Mouse (Mus musculus) adrenal gland, postnatal 14 days (tissue): ENCODE measurements around the gene Stard9. TPM values are rescaled to one million over a fixed set of nuclear protein-coding genes. Genes with fewer than 3 reads are reported as not detected.
A peak's percentile ranks its signal among the peaks of the same experiment; 100 is the strongest.

ENCODE experiments used
- DNase-seq: peaks from one replicate; pipeline ENCODE4 v3.0.0; 2021; ENCODE audit warnings: mixed read lengths
- total RNA-seq: library from RNA; stranded (reverse); gene quantifications from 2 replicates; pipeline ENCODE4 v1.2.3, GENCODE M21; 2021

Stard9 gene
- total RNA-seq, 1 experiment from 2014 or later = 14.0 TPM

DNA sequence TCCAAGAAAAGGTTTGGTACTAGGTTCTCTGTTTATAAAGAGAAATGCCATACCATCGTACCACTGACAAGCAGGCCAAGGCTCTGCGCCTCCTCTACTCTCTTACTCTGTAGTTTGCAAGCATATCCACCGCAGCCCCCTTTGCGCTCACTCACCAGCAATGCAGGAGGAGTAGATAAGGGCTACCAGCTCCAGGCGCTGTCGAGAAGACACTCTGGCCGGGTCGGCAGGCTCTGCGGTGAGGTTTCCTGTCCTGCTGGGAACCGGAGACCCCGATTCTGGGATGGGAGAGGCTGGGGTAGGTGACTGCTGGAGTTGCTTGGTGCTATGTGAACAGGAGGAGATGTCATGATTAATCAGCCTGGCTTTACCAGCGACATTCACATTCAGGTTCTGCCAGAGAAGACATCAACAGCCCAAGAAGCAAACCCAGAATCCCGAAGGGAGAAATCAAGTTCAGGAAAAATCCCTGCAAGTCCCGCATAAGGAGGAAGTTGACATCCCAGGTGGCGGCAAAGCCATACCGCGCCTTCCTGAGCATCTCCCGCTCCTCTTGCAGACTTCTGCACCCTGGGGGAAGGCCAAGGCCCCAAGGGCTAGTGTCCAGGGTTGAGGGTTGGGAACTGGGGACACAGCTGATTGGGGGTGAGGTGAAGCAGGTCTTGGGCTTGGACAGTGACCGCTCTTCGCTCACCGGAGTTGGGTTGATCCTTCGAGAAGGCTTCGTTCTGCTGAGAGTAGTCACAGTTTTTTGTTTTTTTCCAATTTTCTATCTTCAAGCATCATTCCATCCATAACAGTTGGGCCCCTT, 101.1 kb downstream of the Stard9 start:
- DNase-seq = peak; percentile 28

DNA sequence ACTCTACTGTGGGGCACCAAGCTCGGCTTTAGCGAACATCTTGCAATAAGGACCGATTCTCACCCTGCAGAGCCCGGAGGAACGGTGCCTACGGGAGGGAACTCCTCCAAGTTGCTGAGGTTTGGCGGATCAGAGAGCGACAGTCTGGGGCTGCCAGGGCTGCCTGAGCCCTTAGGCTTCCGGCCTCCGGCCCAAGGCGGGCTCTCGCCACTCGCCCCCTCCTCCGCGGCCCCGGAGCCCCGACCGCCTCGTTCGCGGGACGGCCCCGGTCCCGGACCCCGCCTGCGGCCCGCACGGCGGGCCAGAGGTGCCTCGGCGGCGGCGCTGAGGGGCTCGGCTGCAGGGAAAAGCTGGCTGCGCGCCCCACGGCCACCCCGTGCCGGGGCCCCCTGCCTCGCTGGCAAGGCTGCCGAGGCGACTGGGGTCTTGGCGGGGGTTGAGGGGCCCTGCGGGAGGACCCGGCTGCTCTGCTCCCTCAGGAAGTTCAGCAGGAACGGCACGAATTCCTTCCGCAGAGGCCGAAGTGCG, 101.8 kb downstream of the Stard9 start:
- peak; percentile 49 for DNase-seq

DNA sequence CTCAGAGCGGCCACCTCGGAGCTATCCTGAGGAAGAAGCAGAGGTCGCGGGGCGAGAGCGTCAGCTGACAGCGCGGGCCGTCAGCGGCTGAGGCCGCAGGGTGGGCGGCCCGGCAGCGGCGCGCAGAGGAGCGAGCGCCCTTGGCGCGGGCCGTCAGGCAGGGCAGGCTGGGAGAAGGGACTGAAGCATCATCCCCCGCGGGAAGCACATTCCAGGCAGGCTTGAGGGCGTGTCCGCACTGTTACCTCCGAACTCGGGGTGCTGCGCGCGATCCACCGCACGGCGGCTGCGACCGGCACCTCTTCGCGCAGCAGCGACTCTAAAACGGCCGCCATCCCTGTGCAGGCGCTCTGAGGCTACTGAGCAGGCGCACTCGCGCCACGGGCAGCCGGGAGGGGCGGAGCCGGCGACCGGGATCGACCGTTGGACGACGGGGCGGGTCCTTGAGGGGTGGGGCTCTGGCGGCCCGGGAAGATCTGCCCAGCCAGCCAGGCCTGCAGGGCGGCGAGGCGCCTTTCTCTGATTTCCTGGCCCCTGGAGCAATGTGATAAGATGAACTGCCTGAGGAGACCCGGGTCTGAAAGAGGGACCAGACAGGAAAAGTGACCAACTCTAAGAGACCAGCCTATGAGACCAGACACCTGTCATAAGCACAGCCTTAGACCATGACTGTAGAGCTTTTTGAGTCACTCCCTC, 102.4 kb downstream of the Stard9 start:
- DNase-seq = peak; percentile 98

DNA sequence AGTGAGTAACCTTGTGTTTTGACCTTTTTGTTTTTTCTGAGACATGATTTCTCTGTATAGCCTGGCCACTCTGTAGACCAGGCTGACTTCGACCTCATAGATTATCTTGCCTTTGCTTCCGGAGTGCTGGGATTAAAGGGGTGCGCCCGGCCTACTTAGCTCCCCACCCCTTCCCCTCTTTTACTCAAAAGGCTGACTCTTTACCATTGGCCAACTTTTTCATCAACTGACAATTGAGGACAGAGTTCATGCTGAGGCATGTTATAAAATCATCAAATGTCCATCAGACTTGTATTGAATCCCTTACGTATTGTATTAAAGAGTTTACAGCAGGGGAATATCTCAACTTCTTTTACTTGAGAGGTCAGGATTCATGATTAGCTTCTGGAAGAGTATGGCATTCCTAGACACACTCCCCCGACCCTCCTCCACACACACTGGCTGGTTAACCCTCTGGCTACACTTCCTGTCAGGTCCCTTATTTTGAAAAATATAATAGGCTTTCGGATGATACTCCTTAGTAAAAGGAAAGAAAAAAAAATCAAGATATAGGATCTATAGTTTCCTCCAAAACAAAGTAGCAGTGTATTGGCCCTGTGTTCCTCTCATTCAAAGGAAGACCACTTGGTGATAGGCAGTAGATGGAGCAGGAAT, 103.1 kb downstream of the Stard9 start:
- DNase-seq = no peak

DNA sequence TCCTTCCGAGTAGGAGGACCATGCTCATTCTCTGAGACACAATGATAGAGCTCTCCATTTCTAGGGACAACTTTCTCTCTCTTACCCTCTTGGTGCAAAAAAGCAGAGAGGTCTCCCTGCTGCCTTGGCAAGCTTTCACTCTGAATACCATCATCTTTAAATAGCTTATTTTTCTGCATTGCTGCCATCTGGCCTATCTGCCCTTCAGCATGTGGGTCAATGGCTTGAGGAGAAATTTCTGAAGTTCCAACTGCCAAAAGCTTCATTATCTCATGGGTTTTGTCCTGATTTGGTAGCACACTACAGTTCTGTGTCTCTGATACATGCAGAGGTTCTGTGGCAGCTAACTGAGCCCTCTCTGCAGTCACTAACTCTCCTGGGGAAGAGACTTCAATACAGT, 116.6 kb downstream of the Stard9 start:
- no peak for DNase-seq

DNA sequence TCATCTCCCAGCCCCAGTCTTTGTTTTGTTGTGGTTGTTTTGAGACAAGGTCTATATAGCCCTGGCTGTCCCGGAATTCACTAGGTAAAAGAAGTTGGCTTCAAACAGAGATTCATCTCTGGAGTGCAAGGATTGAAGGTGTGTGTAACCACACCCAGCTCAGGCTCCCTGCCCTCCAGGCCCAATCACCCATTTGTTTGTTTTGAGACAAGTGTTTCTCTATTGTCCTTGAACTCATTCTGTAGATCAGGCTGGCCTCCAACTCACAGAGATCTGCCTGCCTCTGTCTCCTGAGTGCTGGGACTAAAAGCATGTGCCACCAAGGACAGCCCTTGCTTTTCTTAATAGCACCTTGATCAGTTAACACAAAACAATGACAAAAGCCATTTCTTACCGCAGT, 119.1 kb downstream of the Stard9 start:
- DNase-seq = no peak

DNA sequence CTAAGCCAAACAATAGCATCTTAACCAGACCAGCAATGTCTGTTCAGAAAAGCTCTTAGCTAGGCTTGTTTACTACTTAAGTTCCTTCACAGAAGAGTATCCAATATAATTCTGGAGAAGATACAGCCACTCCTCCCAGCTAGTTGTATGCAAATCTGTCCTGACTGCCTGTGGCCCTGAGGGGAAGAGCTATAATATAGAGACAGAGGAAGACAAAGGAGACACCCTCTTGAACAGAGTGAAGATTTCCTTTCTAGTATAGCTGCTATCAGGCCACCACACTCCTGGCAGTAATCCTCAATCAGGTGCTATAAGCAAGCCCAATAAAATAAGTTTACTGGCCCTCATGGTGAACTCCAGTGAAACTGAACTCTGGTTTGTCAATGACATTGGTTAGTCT, 133.0 kb downstream of the Stard9 start:
- DNase-seq = no peak

DNA sequence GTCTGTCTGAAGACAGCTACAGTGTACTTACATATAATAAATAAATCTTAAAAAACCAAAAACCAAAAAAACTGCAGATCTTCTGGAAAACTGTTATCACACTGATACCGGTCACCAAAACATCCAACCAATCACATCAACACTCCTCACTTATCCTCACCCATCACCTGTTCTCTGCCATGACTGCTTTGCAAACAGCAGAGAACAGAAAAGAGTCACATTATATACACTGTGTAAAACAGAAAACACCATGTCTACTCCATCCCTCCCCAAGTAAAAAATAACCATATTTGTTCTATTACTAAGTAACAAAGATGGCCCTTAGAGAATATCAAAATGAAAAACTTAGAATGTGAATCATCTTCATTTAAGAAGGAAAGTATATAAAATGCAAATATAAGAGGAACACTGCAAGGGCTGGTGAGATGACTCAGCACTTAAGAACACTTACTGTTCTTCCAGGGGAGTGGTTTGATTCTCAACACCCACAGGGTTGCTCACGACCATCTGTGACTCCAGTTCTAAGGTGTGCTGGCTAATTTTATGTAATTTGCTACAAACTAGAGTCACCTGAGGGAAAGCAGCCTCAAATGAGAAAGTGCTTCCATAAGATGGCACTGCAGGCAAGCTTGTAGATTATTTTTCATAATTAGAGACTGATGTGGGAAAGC, 141.5 kb downstream of the Stard9 start:
- DNase-seq = no peak

Other genes with a start within 250 kb of the Stard9 start
- gene Ganc, start 225.2 kb upstream of the Stard9 start, total RNA-seq = 33.5 and 40.0 TPM in 2 replicates
- gene Tmem87a, start 225.0 kb upstream of the Stard9 start, total RNA-seq = 36.2 and 38.3 TPM in 2 replicates
- 0.38 and 0.52 TPM in 2 replicates for gene Capn3, start 173.1 kb upstream of the Stard9 start, total RNA-seq
- gene Zfp106, start 65.3 kb upstream of the Stard9 start, total RNA-seq = 93.3 and 107 TPM in 2 replicates
- 55.9 and 56.0 TPM in 2 replicates for gene Snap23, start 61.5 kb upstream of the Stard9 start, total RNA-seq
- 13.5 and 14.3 TPM in 2 replicates for gene Haus2, start 19.7 kb upstream of the Stard9 start, total RNA-seq
- 13.5 and 15.4 TPM in 2 replicates for gene Lrrc57, start 19.6 kb upstream of the Stard9 start, total RNA-seq
- gene Cdan1, start 221.0 kb downstream of the Stard9 start, total RNA-seq = 15.8 and 18.1 TPM in 2 replicates
- gene Ttbk2, start 221.5 kb downstream of the Stard9 start, total RNA-seq = 11.3 and 11.7 TPM in 2 replicates